Mouse (Mus musculus): ENCODE results near the gene Slc22a19. TPM values are rescaled to one million over a fixed set of nuclear protein-coding genes. Genes with fewer than 3 reads are reported as not detected.
"Not testable (repeated sequence)": the region's sequence is repeated elsewhere in the genome, so short reads cannot be mapped to it uniquely, and the experiment has no call there.

Gene Slc22a19
- 0.10 TPM in 1 of 2 replicates, not detected in the other for polyA plus RNA-seq (2016; fragmentation: Nextera tagmentation; extraction: Ambion mirVana)

- H3K27ac ChIP-seq = no peak within 1 kb of the TSS
- H3K27me3 ChIP-seq = no peaks in the 10 kb centered on the region
- no peak within 1 kb of the TSS for H3K4me2 ChIP-seq (replicated peaks)
- no peak for ATAC-seq (ENCODE audit: low FRiP score)
- no peaks in the 10 kb centered on the region for H3K36me3 ChIP-seq
- H3K9ac ChIP-seq = no peak within 1 kb of the TSS
- H3K9me3 ChIP-seq (replicated peaks) = no peaks in the 10 kb centered on the region
- H3K4me1 ChIP-seq = no peaks in the 10 kb centered on the region
- no peak within 1 kb of the TSS for H3K4me3 ChIP-seq
These were observed at the start of gene Slc22a19 for GRCm38 (mm10) chr19:7711148-7711547. Slc22a19 (minus strand) TSS chr19:7711310.

- H3K4me3 ChIP-seq; H3K27me3 ChIP-seq; H3K36me3 ChIP-seq; ATAC-seq (ENCODE audit: low FRiP score); H3K9me3 ChIP-seq (replicated peaks); H3K27ac ChIP-seq; H3K4me2 ChIP-seq (replicated peaks); H3K4me1 ChIP-seq; H3K9ac ChIP-seq: not testable (repeated sequence)
- 70% methylated on average over 13 of the region's 13 CpGs for WGBS
These were observed 42.3 kb upstream of the Slc22a19 start for GRCm38 (mm10) chr19:7753371-7753770.

- no peak for ATAC-seq (ENCODE audit: low FRiP score)
- Histone ChIP-seq H3K27me3 (no peaks in the 10 kb centered on the region), H3K4me3 (no peak overlapping the region), H3K9me3 (replicated peaks) (0 out of 2 replicates have a peak, but pooled peaks cover 3% of the 10 kb centered on the region), H3K4me1 (no peaks in the 10 kb centered on the region), H3K36me3 (no peaks in the 10 kb centered on the region), H3K9ac (no peak overlapping the region), H3K27ac (no peak overlapping the region), H3K4me2 (replicated peaks) (no peak overlapping the region)
- 23% methylated on average over 1 of the region's 1 CpGs for WGBS
These were observed 18.4 kb upstream of the Slc22a19 start for GRCm38 (mm10) chr19:7729543-7729942.

GRCm38 (mm10) chr19:7693104-7693503, 18.0 kb downstream of the Slc22a19 start:
- ATAC-seq (ENCODE audit: low FRiP score); H3K4me3 ChIP-seq; H3K9ac ChIP-seq; H3K4me1 ChIP-seq; H3K27ac ChIP-seq; H3K36me3 ChIP-seq; H3K9me3 ChIP-seq (replicated peaks); H3K4me2 ChIP-seq (replicated peaks); H3K27me3 ChIP-seq: not testable (repeated sequence)
- 78% methylated on average over 3 of the region's 3 CpGs for WGBS

- H3K4me1 ChIP-seq = no peaks in the 10 kb centered on the region
- no peak for ATAC-seq (ENCODE audit: low FRiP score)
- 92% methylated on average over 2 of the region's 2 CpGs for WGBS
- H3K9ac ChIP-seq = no peak overlapping the region
- no peak overlapping the region for H3K27ac ChIP-seq
- no peak overlapping the region for H3K4me2 ChIP-seq (replicated peaks)
- no peaks in the 10 kb centered on the region for H3K36me3 ChIP-seq
- no peak overlapping the region for H3K4me3 ChIP-seq
- no peaks in the 10 kb centered on the region for H3K27me3 ChIP-seq
- H3K9me3 ChIP-seq (replicated peaks) = no peaks in the 10 kb centered on the region
These were observed 19.9 kb downstream of the Slc22a19 start for GRCm38 (mm10) chr19:7691259-7691658.

GRCm38 (mm10) chr19:7687988-7688387, 23.1 kb downstream of the Slc22a19 start:
- no peak overlapping the region for H3K4me3 ChIP-seq
- WGBS = 94% methylated on average over 1 of the region's 1 CpGs
- H3K9me3 ChIP-seq (replicated peaks) = no peaks in the 10 kb centered on the region
- no peak overlapping the region for H3K9ac ChIP-seq
- ATAC-seq (ENCODE audit: low FRiP score) = no peak
- no peaks in the 10 kb centered on the region for H3K27me3 ChIP-seq
- no peaks in the 10 kb centered on the region for H3K36me3 ChIP-seq
- H3K4me1 ChIP-seq = no peaks in the 10 kb centered on the region
- H3K4me2 ChIP-seq (replicated peaks) = no peak overlapping the region
- no peak overlapping the region for H3K27ac ChIP-seq

- 8% methylated on average over 1 of the region's 1 CpGs for WGBS
- no peak for ATAC-seq (ENCODE audit: low FRiP score)
- Histone ChIP-seq H3K4me1 (no peaks in the 10 kb centered on the region), H3K9ac (no peak overlapping the region), H3K36me3 (no peaks in the 10 kb centered on the region), H3K9me3 (replicated peaks) (no peaks in the 10 kb centered on the region), H3K27ac (no peak overlapping the region), H3K4me3 (no peak overlapping the region), H3K27me3 (no peaks in the 10 kb centered on the region), H3K4me2 (replicated peaks) (no peak overlapping the region)
These were observed 39.1 kb downstream of the Slc22a19 start for GRCm38 (mm10) chr19:7672033-7672432.

- Histone ChIP-seq H3K9me3 (replicated peaks) (no peaks in the 10 kb centered on the region), H3K27ac (no peak overlapping the region), H3K27me3 (no peaks in the 10 kb centered on the region), H3K36me3 (no peaks in the 10 kb centered on the region), H3K4me3 (no peak overlapping the region), H3K9ac (no peak overlapping the region), H3K4me1 (no peaks in the 10 kb centered on the region), H3K4me2 (replicated peaks) (no peak overlapping the region)
- 86% methylated on average over 8 of the region's 8 CpGs for WGBS
- no peak for ATAC-seq (ENCODE audit: low FRiP score)
These were observed 62.0 kb downstream of the Slc22a19 start for GRCm38 (mm10) chr19:7648913-7649666.

GRCm38 (mm10) chr19:7633786-7634185, 77.3 kb downstream of the Slc22a19 start:
- Histone ChIP-seq H3K27ac (no peak overlapping the region), H3K9ac (no peak overlapping the region), H3K36me3 (no peaks in the 10 kb centered on the region), H3K4me2 (replicated peaks) (no peak overlapping the region), H3K27me3 (no peaks in the 10 kb centered on the region), H3K4me3 (no peak overlapping the region), H3K4me1 (no peaks in the 10 kb centered on the region), H3K9me3 (replicated peaks) (no peaks in the 10 kb centered on the region)
- 64% methylated on average over 1 of the region's 1 CpGs for WGBS
- ATAC-seq (ENCODE audit: low FRiP score) = no peak

- H3K36me3 ChIP-seq = no peaks in the 10 kb centered on the region
- no peak for ATAC-seq (ENCODE audit: low FRiP score)
- H3K27me3 ChIP-seq = no peaks in the 10 kb centered on the region
These were observed 78.1 kb downstream of the Slc22a19 start for GRCm38 (mm10) chr19:7633021-7633420.

More at GRCm38 (mm10) chr19:7633021-7633420, 78.1 kb downstream of the Slc22a19 start:
- Histone ChIP-seq H3K9me3 (replicated peaks) (no peaks in the 10 kb centered on the region), H3K4me3 (no peak overlapping the region), H3K9ac (no peak overlapping the region), H3K27ac (no peak overlapping the region), H3K4me1 (no peaks in the 10 kb centered on the region), H3K4me2 (replicated peaks) (no peak overlapping the region)

Other genes starting within 250 kb of the Slc22a19 start
- gene Rtn3, start 228.0 kb downstream of the Slc22a19 start, polyA plus RNA-seq (2016; fragmentation: Nextera tagmentation; extraction: Ambion mirVana) = 380 and 385 TPM in 2 replicates
- 9.4 and 10.5 TPM in 2 replicates for gene Atl3, start 217.3 kb downstream of the Slc22a19 start, polyA plus RNA-seq (2016; fragmentation: Nextera tagmentation; extraction: Ambion mirVana)
- gene Pla2g16, start 153.9 kb downstream of the Slc22a19 start, polyA plus RNA-seq (2016; fragmentation: Nextera tagmentation; extraction: Ambion mirVana) = 2.8 and 4.8 TPM in 2 replicates
- 0.10 and 0.12 TPM in 2 replicates for gene Lgals12, start 104.1 kb downstream of the Slc22a19 start, polyA plus RNA-seq (2016; fragmentation: Nextera tagmentation; extraction: Ambion mirVana)
- gene Hrasls5, start 98.8 kb downstream of the Slc22a19 start, polyA plus RNA-seq (2016; fragmentation: Nextera tagmentation; extraction: Ambion mirVana) = not detected in 2 replicates
- gene Slc22a26, start 91.4 kb upstream of the Slc22a19 start, polyA plus RNA-seq (2016; fragmentation: Nextera tagmentation; extraction: Ambion mirVana) = not detected in 2 replicates